Mouse (Mus musculus): ENCODE data around the gene Tnik. TPM values are rescaled to one million over a fixed set of nuclear protein-coding genes. Genes with fewer than 3 reads are reported as not detected.

Tnik gene
- polyA plus RNA-seq, 1 experiment = not detected

- no peaks in the 10 kb centered on the region for H3K4me1 ChIP-seq (ENCODE audit: control insufficient read depth)
- H3K36me3 ChIP-seq (ENCODE audit: control insufficient read depth) = no peaks in the 10 kb centered on the region
- no peaks in the 10 kb centered on the region for H3K9me3 ChIP-seq (ENCODE audit: control insufficient read depth, low read length)
- no peak for TF ChIP-seq TAL1 (IDR thresholded peaks at IDR 0.05; ENCODE audit: low read length)
- TF ChIP-seq GATA1 (IDR thresholded peaks at IDR 0.05; ENCODE audit: low read length) = no peak
- H3K4me3 ChIP-seq (replicated peaks) = no peak overlapping the region
- no peaks in the 10 kb centered on the region for H3K27me3 ChIP-seq (ENCODE audit: control insufficient read depth)
Observed at GRCm38 (mm10) chr3:28643252-28643947, 380.4 kb downstream of the Tnik start.

GRCm38 (mm10) chr3:28652574-28652973 lies 389.6 kb downstream of the Tnik start:
- Histone ChIP-seq H3K4me1 (ENCODE audit: control insufficient read depth) (no peaks in the 10 kb centered on the region), H3K27me3 (ENCODE audit: control insufficient read depth) (no peaks in the 10 kb centered on the region), H3K4me3 (replicated peaks) (no peak overlapping the region), H3K36me3 (ENCODE audit: control insufficient read depth) (no peaks in the 10 kb centered on the region), H3K9me3 (ENCODE audit: control insufficient read depth, low read length) (no peaks in the 10 kb centered on the region)
- TF ChIP-seq TAL1 (IDR thresholded peaks at IDR 0.05; ENCODE audit: low read length) = no peak
- no peak for TF ChIP-seq GATA1 (IDR thresholded peaks at IDR 0.05; ENCODE audit: low read length)

GRCm38 (mm10) chr3:28653043-28653442 lies 390.0 kb downstream of the Tnik start:
- TF ChIP-seq TAL1 (IDR thresholded peaks at IDR 0.05; ENCODE audit: low read length) = no peak
- TF ChIP-seq GATA1 (IDR thresholded peaks at IDR 0.05; ENCODE audit: low read length) = no peak
- H3K36me3 ChIP-seq (ENCODE audit: control insufficient read depth) = no peaks in the 10 kb centered on the region
- no peaks in the 10 kb centered on the region for H3K4me1 ChIP-seq (ENCODE audit: control insufficient read depth)
- H3K9me3 ChIP-seq (ENCODE audit: control insufficient read depth, low read length) = no peaks in the 10 kb centered on the region
- H3K27me3 ChIP-seq (ENCODE audit: control insufficient read depth) = no peaks in the 10 kb centered on the region
- H3K4me3 ChIP-seq (replicated peaks) = no peak overlapping the region

GRCm38 (mm10) chr3:28654740-28655139 lies 391.7 kb downstream of the Tnik start:
- Histone ChIP-seq H3K4me3 (replicated peaks) (no peak overlapping the region), H3K4me1 (ENCODE audit: control insufficient read depth) (no peaks in the 10 kb centered on the region), H3K9me3 (ENCODE audit: control insufficient read depth, low read length) (no peaks in the 10 kb centered on the region), H3K36me3 (ENCODE audit: control insufficient read depth) (no peaks in the 10 kb centered on the region), H3K27me3 (ENCODE audit: control insufficient read depth) (no peaks in the 10 kb centered on the region)
- TF ChIP-seq GATA1 (IDR thresholded peaks at IDR 0.05; ENCODE audit: low read length) (no peak), TAL1 (IDR thresholded peaks at IDR 0.05; ENCODE audit: low read length) (no peak)

- no peaks in the 10 kb centered on the region for H3K4me1 ChIP-seq (ENCODE audit: control insufficient read depth)
- H3K9me3 ChIP-seq (ENCODE audit: control insufficient read depth, low read length) = no peaks in the 10 kb centered on the region
- TF ChIP-seq GATA1 (IDR thresholded peaks at IDR 0.05; ENCODE audit: low read length) = no peak
- TF ChIP-seq TAL1 (IDR thresholded peaks at IDR 0.05; ENCODE audit: low read length) = no peak
- no peak overlapping the region for H3K4me3 ChIP-seq (replicated peaks)
- H3K27me3 ChIP-seq (ENCODE audit: control insufficient read depth) = no peaks in the 10 kb centered on the region
- no peaks in the 10 kb centered on the region for H3K36me3 ChIP-seq (ENCODE audit: control insufficient read depth)
Observed at GRCm38 (mm10) chr3:28658349-28658748, 395.3 kb downstream of the Tnik start.

GRCm38 (mm10) chr3:28680851-28681250 lies 417.8 kb downstream of the Tnik start:
- Histone ChIP-seq H3K27me3 (ENCODE audit: control insufficient read depth) (no peaks in the 10 kb centered on the region), H3K4me3 (replicated peaks) (no peak overlapping the region), H3K36me3 (ENCODE audit: control insufficient read depth) (no peaks in the 10 kb centered on the region), H3K9me3 (ENCODE audit: control insufficient read depth, low read length) (0 out of 2 replicates have a peak, but pooled peaks cover 2% of the 10 kb centered on the region), H3K4me1 (ENCODE audit: control insufficient read depth) (no peaks in the 10 kb centered on the region)
- no peak for TF ChIP-seq GATA1 (IDR thresholded peaks at IDR 0.05; ENCODE audit: low read length)
- no peak for TF ChIP-seq TAL1 (IDR thresholded peaks at IDR 0.05; ENCODE audit: low read length)

- H3K9me3 ChIP-seq (ENCODE audit: control insufficient read depth, low read length) = 0 out of 2 replicates have a peak, but pooled peaks cover 2% of the 10 kb centered on the region
- H3K27me3 ChIP-seq (ENCODE audit: control insufficient read depth) = no peaks in the 10 kb centered on the region
- TF ChIP-seq GATA1 (IDR thresholded peaks at IDR 0.05; ENCODE audit: low read length) (no peak), TAL1 (IDR thresholded peaks at IDR 0.05; ENCODE audit: low read length) (no peak)
- no peak overlapping the region for H3K4me3 ChIP-seq (replicated peaks)
- H3K36me3 ChIP-seq (ENCODE audit: control insufficient read depth) = no peaks in the 10 kb centered on the region
- H3K4me1 ChIP-seq (ENCODE audit: control insufficient read depth) = no peaks in the 10 kb centered on the region
Observed at GRCm38 (mm10) chr3:28681866-28682265, 418.9 kb downstream of the Tnik start.

- Histone ChIP-seq H3K27me3 (ENCODE audit: control insufficient read depth) (no peaks in the 10 kb centered on the region), H3K9me3 (ENCODE audit: control insufficient read depth, low read length) (0 out of 2 replicates have a peak, but pooled peaks cover 2% of the 10 kb centered on the region), H3K4me3 (replicated peaks) (no peak overlapping the region), H3K4me1 (ENCODE audit: control insufficient read depth) (no peaks in the 10 kb centered on the region), H3K36me3 (ENCODE audit: control insufficient read depth) (no peaks in the 10 kb centered on the region)
- TF ChIP-seq GATA1 (IDR thresholded peaks at IDR 0.05; ENCODE audit: low read length) (no peak), TAL1 (IDR thresholded peaks at IDR 0.05; ENCODE audit: low read length) (no peak)
Observed at GRCm38 (mm10) chr3:28682411-28682810, 419.4 kb downstream of the Tnik start.

- H3K27me3 ChIP-seq (ENCODE audit: control insufficient read depth) = no peaks in the 10 kb centered on the region
- no peaks in the 10 kb centered on the region for H3K36me3 ChIP-seq (ENCODE audit: control insufficient read depth)
- H3K4me1 ChIP-seq (ENCODE audit: control insufficient read depth) = no peaks in the 10 kb centered on the region
- no peak for TF ChIP-seq TAL1 (IDR thresholded peaks at IDR 0.05; ENCODE audit: low read length)
- no peak for TF ChIP-seq GATA1 (IDR thresholded peaks at IDR 0.05; ENCODE audit: low read length)
- H3K9me3 ChIP-seq (ENCODE audit: control insufficient read depth, low read length) = no peaks in the 10 kb centered on the region
- H3K4me3 ChIP-seq (replicated peaks) = no peak overlapping the region
Observed at GRCm38 (mm10) chr3:28685510-28685909, 422.5 kb downstream of the Tnik start.

All from erythroblast, embryonic 14.5 days (primary cell).